Mouse (Mus musculus) CH12.LX (cell line): Measurements from ENCODE around the gene Zfp473. TPM values are rescaled to one million over a fixed set of nuclear protein-coding genes. Genes with fewer than 3 reads are reported as not detected.

Experiments
- DNase-seq: peaks from one replicate; pipeline ENCODE4 v3.0.0-alpha.2; 2013; ENCODE audit errors: extremely low read depth
- H3K27ac ChIP-seq: 2 replicates; pipeline ENCODE4 v1.5.1; 2012; ENCODE audit warnings: low read depth, mild to moderate bottlenecking, control low read depth, moderate library complexity; ENCODE audit not compliant: insufficient read depth
- H3K27me3 ChIP-seq: replicated peaks from 2 replicates; pipeline ENCODE3; 2012; ENCODE audit warnings: inconsistent platforms
- H3K36me3 ChIP-seq, 2 experiments: replicated peaks in 1 of 2; 2 replicates each; pipeline versions ENCODE3 to v1.6.1; 2012; ENCODE audit warnings: inconsistent platforms in 1 of 2, low read length in 1 of 2, mild to moderate bottlenecking in 1 of 2, mixed read lengths in 1 of 2, moderate library complexity in 1 of 2; ENCODE audit not compliant: control insufficient read depth in 1 of 2, insufficient read depth in 1 of 2
- H3K4me1 ChIP-seq, 2 experiments: 2 replicates each; pipeline ENCODE4 v1.6.1; 2012; ENCODE audit warnings: inconsistent platforms in 1 of 2, moderate library complexity in 1 of 2; ENCODE audit not compliant: insufficient read depth in 2 of 2, control insufficient read depth in 1 of 2
- H3K4me2 ChIP-seq: 2 replicates; pipeline ENCODE4 v1.6.1; 2012; ENCODE audit warnings: low read depth, mild to moderate bottlenecking, control low read depth; ENCODE audit not compliant: poor library complexity, insufficient read depth, severe bottlenecking
- H3K4me3 ChIP-seq, 3 experiments: fragments of 150-350 bp in 1 of 3; sonication (generic) in 1 of 3; replicated peaks in 1 of 3; 2 replicates each; pipeline versions ENCODE3 to v1.5.1; 2011 to 2012; ENCODE audit warnings: low read depth in 2 of 3, low read length in 2 of 3, mild to moderate bottlenecking in 2 of 3, moderate library complexity in 2 of 3, control low read depth in 1 of 3, improper control_type of control experiment in 1 of 3, inconsistent platforms in 1 of 3, mixed read lengths in 1 of 3; ENCODE audit not compliant: poor library complexity in 1 of 3
- H3K79me2 ChIP-seq: replicated peaks from 2 replicates; pipeline ENCODE4 v1.6.1; 2012; ENCODE audit warnings: mild to moderate bottlenecking, moderate library complexity; ENCODE audit not compliant: control insufficient read depth, poor library complexity, insufficient read depth, severe bottlenecking; ENCODE audit errors: extremely low read depth
- H3K9ac ChIP-seq: 2 replicates; pipeline ENCODE4 v1.6.1; 2012; ENCODE audit warnings: low read depth, mild to moderate bottlenecking, control low read depth, moderate library complexity; ENCODE audit not compliant: insufficient read depth
- H3K9me3 ChIP-seq: replicated peaks from 2 replicates; pipeline ENCODE3; 2012; ENCODE audit warnings: low read length, inconsistent platforms, mixed read lengths
- BHLHE40 ChIP-seq: IDR thresholded peaks from 2 replicates; pipeline ENCODE4 v1.6.1; 2011; ENCODE audit warnings: mild to moderate bottlenecking, low read depth, low read length, improper control_type of control experiment
- CHD1 ChIP-seq: IDR thresholded peaks from 2 replicates; pipeline ENCODE4 v1.6.1; 2012; ENCODE audit warnings: low read depth, low read length, improper control_type of control experiment, inconsistent platforms
- CHD2 ChIP-seq: IDR thresholded peaks from 2 replicates; pipeline ENCODE4 v1.6.1; 2011; ENCODE audit warnings: low read length, improper control_type of control experiment
- CTCF ChIP-seq, 2 experiments: IDR thresholded peaks in 1 of 2; conservative IDR thresholded peaks in 1 of 2; 2 replicates each; pipeline ENCODE4 v1.5.1; 2011 to 2012; ENCODE audit warnings: low read depth in 2 of 2, low read length in 2 of 2, improper control_type of control experiment in 1 of 2, inconsistent platforms in 1 of 2, mild to moderate bottlenecking in 1 of 2, moderate library complexity in 1 of 2
- E2F4 ChIP-seq: IDR thresholded peaks from 2 replicates; pipeline ENCODE4 v1.6.1; 2011; ENCODE audit warnings: low read depth, low read length, improper control_type of control experiment; ENCODE audit not compliant: insufficient replicate concordance
- ETS1 ChIP-seq: conservative IDR thresholded peaks from 2 replicates; pipeline ENCODE4 v1.6.1; 2012; ENCODE audit warnings: low read depth, mild to moderate bottlenecking, inconsistent platforms, low read length, improper control_type of control experiment, moderate library complexity
- GABPA ChIP-seq: IDR thresholded peaks from 2 replicates; pipeline ENCODE4 v1.6.1; 2012; ENCODE audit warnings: low read depth, low read length, improper control_type of control experiment, inconsistent platforms; ENCODE audit not compliant: insufficient replicate concordance
- HCFC1 ChIP-seq: IDR thresholded peaks from 2 replicates; pipeline ENCODE4 v1.6.1; 2012; ENCODE audit warnings: low read depth, mild to moderate bottlenecking, inconsistent platforms, low read length, improper control_type of control experiment
- IRF4 ChIP-seq: IDR thresholded peaks from 2 replicates; pipeline ENCODE4 v1.6.1; 2014; ENCODE audit warnings: low read depth, mild to moderate bottlenecking, inconsistent platforms, low read length, improper control_type of control experiment
- JUN ChIP-seq: IDR thresholded peaks from 2 replicates; pipeline ENCODE4 v1.6.1; 2011; ENCODE audit warnings: low read depth, mild to moderate bottlenecking, low read length, improper control_type of control experiment, moderate library complexity; ENCODE audit not compliant: insufficient read depth
- JUND ChIP-seq: conservative IDR thresholded peaks from 2 replicates; pipeline ENCODE4 v1.6.1; 2011; ENCODE audit warnings: low read depth, low read length, improper control_type of control experiment
- KAT2A ChIP-seq: IDR thresholded peaks from 2 replicates; pipeline ENCODE4 v1.6.1; 2012; ENCODE audit warnings: low read length, improper control_type of control experiment, inconsistent platforms; ENCODE audit not compliant: insufficient replicate concordance
- MAFK ChIP-seq: IDR thresholded peaks from 2 replicates; pipeline ENCODE4 v1.6.1; 2011; ENCODE audit warnings: low read length, improper control_type of control experiment; ENCODE audit not compliant: insufficient replicate concordance
- MEF2A ChIP-seq: IDR thresholded peaks from 2 replicates; pipeline ENCODE4 v1.6.1; 2014; ENCODE audit warnings: low read depth, mild to moderate bottlenecking, inconsistent platforms, low read length, improper control_type of control experiment, borderline replicate concordance
- MYC ChIP-seq: IDR thresholded peaks from 2 replicates; pipeline ENCODE4 v1.6.1; 2011; ENCODE audit warnings: low read depth, mild to moderate bottlenecking, improper control_type of control experiment, low read length
- NRF1 ChIP-seq: IDR thresholded peaks from 2 replicates; pipeline ENCODE4 v1.6.1; 2014; ENCODE audit warnings: low read depth, mild to moderate bottlenecking, inconsistent platforms, low read length, improper control_type of control experiment, moderate library complexity
- POLR2AphosphoS2 ChIP-seq: IDR thresholded peaks from 2 replicates; pipeline ENCODE4 v1.6.1; 2011; ENCODE audit warnings: low read depth, low read length, improper control_type of control experiment
- RAD21 ChIP-seq: IDR thresholded peaks from 2 replicates; pipeline ENCODE4 v1.6.1; 2011; ENCODE audit warnings: low read depth, mild to moderate bottlenecking, low read length, improper control_type of control experiment, moderate library complexity
- RCOR1 ChIP-seq: conservative IDR thresholded peaks from 2 replicates; pipeline ENCODE4 v1.6.1; 2012; ENCODE audit warnings: low read depth, mild to moderate bottlenecking, inconsistent platforms, low read length, improper control_type of control experiment
- SIN3A ChIP-seq: IDR thresholded peaks from 2 replicates; pipeline ENCODE4 v1.6.1; 2012; ENCODE audit warnings: low read length, improper control_type of control experiment, inconsistent platforms
- SMC3 ChIP-seq: IDR thresholded peaks from 2 replicates; pipeline ENCODE4 v1.6.1; 2011; ENCODE audit warnings: low read depth, low read length, improper control_type of control experiment
- TCF12 ChIP-seq: IDR thresholded peaks from 2 replicates; pipeline ENCODE4 v1.6.1; 2014; ENCODE audit warnings: low read depth, mild to moderate bottlenecking, inconsistent platforms, low read length, improper control_type of control experiment
- ZKSCAN1 ChIP-seq: IDR thresholded peaks from 2 replicates; pipeline ENCODE4 v1.6.1; 2012; ENCODE audit warnings: low read depth, inconsistent platforms, low read length, improper control_type of control experiment, borderline replicate concordance
- ZMIZ1 ChIP-seq: IDR thresholded peaks from 2 replicates; pipeline ENCODE4 v1.6.1; 2012; ENCODE audit warnings: low read depth, mild to moderate bottlenecking, inconsistent platforms, low read length, improper control_type of control experiment
- dilution Hi-C: fragments of 300-500 bp; cut with MboI; formaldehyde crosslinking; loops from 2 replicates; pipeline ENCODE4 v1.14.3; 2020; ENCODE audit warnings: low sequenced_read_pairs; ENCODE audit not compliant: extremely low pct_unique_long_range_greater_than_20kb, extremely low pct_ligation_motif_present
- in situ Hi-C: fragments of 300-500 bp; cut with MboI; formaldehyde crosslinking; loops from 3 replicates; pipeline ENCODE4 v1.14.3; 2019; ENCODE audit warnings: low sequenced_read_pairs, low pct_ligation_motif_present, low pct_unique_long_range_greater_than_20kb, mixed read lengths
- polyA plus RNA-seq: library from polyadenylated mRNA; unstranded; fragments of >175 nt; gene quantifications from 2 replicates; pipeline ENCODE4 v1.2.1, GENCODE M21; 2012; ENCODE audit warnings: low read depth; ENCODE audit not compliant: insufficient read length
- total RNA-seq, 2 experiments: library from RNA; depleted of rRNA; stranded (reverse); fragments of 300-350 nt in 1 of 2; fragments of >200 nt in 1 of 2; gene quantifications; 2 replicates each; pipeline ENCODE4 v1.2.3; 2012 to 2014

Zfp473 gene
- total and polyA plus RNA-seq, 3 experiments, result 8.7 to 10.0 (median 9.3) TPM

DNA sequence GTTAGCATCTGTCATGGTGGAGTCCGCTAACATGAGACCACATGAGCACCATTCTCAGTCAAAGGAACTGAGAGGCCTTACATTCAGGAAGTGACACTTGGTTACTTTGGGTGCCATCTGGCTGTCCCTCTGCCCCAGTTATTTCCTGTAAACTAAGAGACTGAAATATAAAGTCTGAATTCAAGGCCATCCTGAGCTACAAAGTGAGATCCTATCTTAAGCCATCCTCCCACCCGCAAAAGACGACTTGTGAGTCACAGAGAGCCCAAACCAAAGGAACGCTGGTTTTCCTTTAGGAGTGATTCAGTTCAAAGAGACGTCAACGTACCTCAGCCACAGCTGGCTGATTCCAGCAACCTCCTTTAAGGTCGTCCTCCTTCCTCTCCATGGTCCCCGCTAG is 9.5 kb downstream of the Zfp473 start:
- peaks cover 3 to 22% of the 10 kb centered on the region in 2 experiments; a peak in 2 of 4 replicates for H3K4me1 ChIP-seq
- no peaks in the 10 kb centered on the region; the same call in 1 of the 2 replicates for H3K79me2 ChIP-seq
- H3K4me2 ChIP-seq, result no peak overlapping the region
- no peak for TF ChIP-seq JUN
- TF ChIP-seq ZKSCAN1, result no peak
- TF ChIP-seq CHD2, result no peak
- TF ChIP-seq JUND, result no peak
- TF ChIP-seq BHLHE40, result no peak
- TF ChIP-seq ETS1, result no peak
- TF ChIP-seq RCOR1, result no peak
- in situ Hi-C loops, result loop anchor here (10.0 kb wide), 1 partner anchor 213 kb away; no protein-coding TSS in a partner anchor
- H3K36me3 ChIP-seq, result peaks cover 30 to 54% of the 10 kb centered on the region in 2 experiments
- H3K9ac ChIP-seq, result no peak overlapping the region
- no peak overlapping the region for H3K4me3 ChIP-seq
- no peak for DNase-seq
- H3K27me3 ChIP-seq, result no peaks in the 10 kb centered on the region
- dilution Hi-C loops, result no loop called here
- H3K27ac ChIP-seq, result no peak overlapping the region
- no peaks in the 10 kb centered on the region for H3K9me3 ChIP-seq

DNA sequence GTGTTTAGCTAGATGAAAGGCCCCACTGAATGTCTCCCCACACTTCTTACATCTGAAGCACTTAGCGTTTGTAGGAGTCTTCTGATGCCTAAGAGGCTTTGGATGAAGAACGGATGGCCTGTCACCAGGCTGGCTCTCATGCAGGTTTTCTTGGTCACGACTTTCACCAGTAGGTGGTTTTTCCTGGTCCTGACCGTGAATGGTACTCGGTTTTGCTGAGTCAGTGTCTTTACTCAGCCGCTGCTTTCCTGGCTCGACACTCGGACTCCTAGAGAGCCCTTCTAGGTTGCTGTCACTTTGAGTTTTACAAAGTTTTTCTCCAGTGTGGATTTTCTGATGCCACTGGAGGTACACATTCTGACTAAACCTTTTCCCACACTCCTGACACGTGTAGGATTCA is 17.1 kb downstream of the Zfp473 start:
- Histone ChIP-seq H3K9me3 (peaks cover 3% of the 10 kb centered on the region), H3K36me3 (peaks cover 48 to 77% of the 10 kb centered on the region in 2 experiments), H3K27me3 (no peaks in the 10 kb centered on the region), H3K79me2 (no peaks in the 10 kb centered on the region), H3K27ac (no peak overlapping the region), H3K4me3 (no peak overlapping the region), H3K9ac (no peak overlapping the region), H3K4me2 (no peak overlapping the region), H3K4me1 (no peaks in the 10 kb centered on the region)
- in situ Hi-C loops, result no loop called here
- dilution Hi-C loops, result no loop called here
- DNase-seq, result no peak
- TF ChIP-seq ZMIZ1 (no peak), ZKSCAN1 (no peak), RCOR1 (no peak), CHD1 (no peak), SIN3A (no peak)

DNA sequence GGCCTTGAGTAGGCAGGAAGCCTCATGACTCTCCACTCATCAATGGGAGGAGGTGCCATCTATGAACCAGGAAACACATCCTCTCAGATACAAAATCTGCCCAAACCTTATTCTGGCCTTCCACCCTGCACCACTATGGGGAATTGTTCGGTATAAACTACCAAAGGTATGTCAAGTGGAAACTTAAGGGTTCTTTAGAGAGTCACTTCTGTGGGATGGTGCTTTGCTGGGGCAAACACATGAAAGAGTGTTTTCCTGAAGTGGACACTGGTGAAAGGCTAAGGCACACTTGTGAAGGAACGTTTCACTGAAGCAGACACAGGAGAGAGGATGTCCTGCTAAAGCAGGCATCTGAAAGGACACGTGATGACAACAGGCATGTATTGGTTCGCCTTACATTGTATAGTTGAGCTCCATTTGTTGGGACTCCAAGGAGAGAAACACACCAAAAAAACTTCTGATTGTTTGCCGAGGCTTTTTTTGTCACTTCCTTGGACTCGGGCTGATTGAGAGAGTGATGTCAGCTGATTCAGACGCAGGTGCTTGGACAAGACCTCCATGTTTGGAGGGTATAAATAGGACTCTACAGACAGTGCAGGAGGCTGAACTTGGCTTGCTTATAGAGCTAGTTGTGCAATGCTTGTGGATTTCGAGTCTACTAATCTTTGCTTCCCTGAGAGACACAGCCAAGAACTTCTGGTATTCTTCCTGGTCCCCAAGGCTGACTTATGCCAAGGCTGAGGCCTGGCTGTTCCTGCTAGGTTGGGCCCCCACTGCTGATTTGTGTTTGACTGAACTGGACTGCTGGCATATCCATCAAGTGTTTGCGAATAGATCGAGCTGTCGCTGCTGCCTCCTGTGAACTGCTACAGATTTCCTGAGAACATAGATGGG is 22.5 kb downstream of the Zfp473 start:
- no peaks in the 10 kb centered on the region for H3K79me2 ChIP-seq
- H3K4me2 ChIP-seq, result no peak overlapping the region
- H3K9ac ChIP-seq, result no peak overlapping the region
- in situ Hi-C loops, result no loop called here
- no peak overlapping the region for H3K27ac ChIP-seq
- H3K9me3 ChIP-seq, result peaks cover 13% of the 10 kb centered on the region
- H3K27me3 ChIP-seq, result no peaks in the 10 kb centered on the region
- peaks cover 4 to 9% of the 10 kb centered on the region in 2 experiments for H3K4me1 ChIP-seq
- H3K4me3 ChIP-seq, result no peak overlapping the region
- no peak for DNase-seq
- dilution Hi-C loops, result no loop called here
- peaks cover 14 to 32% of the 10 kb centered on the region in 2 experiments for H3K36me3 ChIP-seq
- TF ChIP-seq ZKSCAN1 (no peak), E2F4 (no peak), POLR2AphosphoS2 (no peak), TCF12 (no peak), GABPA (no peak), MAFK (no peak), IRF4 (no peak), KAT2A (no peak), RAD21 (no peak), HCFC1 (no peak), CTCF (conservative IDR thresholded peaks at IDR 0.05 in 1 of 2, IDR thresholded peaks at IDR 0.05 in 1 of 2; ENCODE audit: low read depth in 2 of 2, low read length in 2 of 2) (no peak), MYC (no peak), MEF2A (no peak), SMC3 (no peak), NRF1 (no peak), SIN3A (no peak)
